Mouse (Mus musculus): ENCODE measurements around the gene Kalrn. TPM values are rescaled to one million over a fixed set of nuclear protein-coding genes. Genes with fewer than 3 reads are reported as not detected.

Gene Kalrn
- polyA plus RNA-seq, 2 experiments = 8.8 to 11.7 TPM

GRCm38 (mm10) chr16:34080818-34081217 lies 492.5 kb downstream of the Kalrn start:
- H3K4me2 ChIP-seq (replicated peaks; ENCODE audit: low read depth, low read length, severe bottlenecking) = no peak overlapping the region
- 22% methylated on average over 6 of the region's 6 CpGs for WGBS
- no peaks in the 10 kb centered on the region for H3K9me3 ChIP-seq (ENCODE audit: control insufficient read depth, low read length)
- no peak for ATAC-seq (ENCODE audit: low FRiP score, low read depth)
- H3K4me1 ChIP-seq (ENCODE audit: control insufficient read depth, insufficient read depth, low read length) = peaks cover 29% of the 10 kb centered on the region
- TF ChIP-seq POLR2A (IDR thresholded peaks at IDR 0.05; ENCODE audit: borderline replicate concordance, extremely low read depth, insufficient read depth, insufficient read length) = no peak
- H3K27ac ChIP-seq (replicated peaks; ENCODE audit: low read depth, low read length) = no peak overlapping the region
- no peak overlapping the region for H3K4me3 ChIP-seq (replicated peaks; ENCODE audit: low read length)
- no peaks in the 10 kb centered on the region for H3K27me3 ChIP-seq (ENCODE audit: control insufficient read depth, insufficient read depth, low read length)
- no peak for DNase-seq (ENCODE audit: low spot score)
- H3K9ac ChIP-seq (ENCODE audit: low read depth, low read length, severe bottlenecking) = no peak overlapping the region; the same call in 1 of the 2 replicates
- no peaks in the 10 kb centered on the region for H3K36me3 ChIP-seq (ENCODE audit: control insufficient read depth, insufficient read depth, low read length)

GRCm38 (mm10) chr16:34079511-34079910 lies 493.8 kb downstream of the Kalrn start:
- ATAC-seq (ENCODE audit: low FRiP score, low read depth) (no peak), DNase-seq (ENCODE audit: low spot score) (no peak)
- H3K4me1 ChIP-seq (ENCODE audit: control insufficient read depth, insufficient read depth, low read length) = peaks cover 29% of the 10 kb centered on the region
- H3K36me3 ChIP-seq (ENCODE audit: control insufficient read depth, insufficient read depth, low read length) = no peaks in the 10 kb centered on the region
- no peaks in the 10 kb centered on the region for H3K27me3 ChIP-seq (ENCODE audit: control insufficient read depth, insufficient read depth, low read length)
- H3K27ac ChIP-seq (replicated peaks; ENCODE audit: low read depth, low read length) = no peak overlapping the region
- no peak overlapping the region for H3K4me2 ChIP-seq (replicated peaks; ENCODE audit: low read depth, low read length, severe bottlenecking)
- no peaks in the 10 kb centered on the region for H3K9me3 ChIP-seq (ENCODE audit: control insufficient read depth, low read length)
- H3K9ac ChIP-seq (ENCODE audit: low read depth, low read length, severe bottlenecking) = no peak overlapping the region
- 44% methylated on average over 4 of the region's 4 CpGs for WGBS
- no peak for TF ChIP-seq POLR2A (IDR thresholded peaks at IDR 0.05; ENCODE audit: borderline replicate concordance, extremely low read depth, insufficient read depth, insufficient read length)
- H3K4me3 ChIP-seq (replicated peaks; ENCODE audit: low read length) = no peak overlapping the region

GRCm38 (mm10) chr16:34078732-34079131 lies 494.6 kb downstream of the Kalrn start:
- DNase-seq (ENCODE audit: low spot score) (peak; percentile 65), ATAC-seq (ENCODE audit: low FRiP score, low read depth) (no peak)

GRCm38 (mm10) chr16:34076101-34076500 lies 497.2 kb downstream of the Kalrn start:
- no peak for ATAC-seq (ENCODE audit: low FRiP score, low read depth)
- TF ChIP-seq POLR2A (IDR thresholded peaks at IDR 0.05; ENCODE audit: borderline replicate concordance, extremely low read depth, insufficient read depth, insufficient read length) = no peak
- no peak overlapping the region for H3K27ac ChIP-seq (replicated peaks; ENCODE audit: low read depth, low read length)
- H3K4me1 ChIP-seq (ENCODE audit: control insufficient read depth, insufficient read depth, low read length) = peaks cover 13% of the 10 kb centered on the region
- H3K9ac ChIP-seq (ENCODE audit: low read depth, low read length, severe bottlenecking) = no peak overlapping the region
- H3K4me2 ChIP-seq (replicated peaks; ENCODE audit: low read depth, low read length, severe bottlenecking) = no peak overlapping the region
- no peak overlapping the region for H3K4me3 ChIP-seq (replicated peaks; ENCODE audit: low read length)
- H3K27me3 ChIP-seq (ENCODE audit: control insufficient read depth, insufficient read depth, low read length) = no peaks in the 10 kb centered on the region
- 79% methylated on average over 3 of the region's 3 CpGs for WGBS
- no peak for DNase-seq (ENCODE audit: low spot score)
- no peaks in the 10 kb centered on the region for H3K36me3 ChIP-seq (ENCODE audit: control insufficient read depth, insufficient read depth, low read length)
- no peaks in the 10 kb centered on the region for H3K9me3 ChIP-seq (ENCODE audit: control insufficient read depth, low read length)

More at GRCm38 (mm10) chr16:34078732-34079131, 494.6 kb downstream of the Kalrn start:
- Histone ChIP-seq H3K4me3 (replicated peaks; ENCODE audit: low read length) (no peak overlapping the region), H3K36me3 (ENCODE audit: control insufficient read depth, insufficient read depth, low read length) (no peaks in the 10 kb centered on the region), H3K9me3 (ENCODE audit: control insufficient read depth, low read length) (no peaks in the 10 kb centered on the region), H3K4me1 (ENCODE audit: control insufficient read depth, insufficient read depth, low read length) (peaks cover 29% of the 10 kb centered on the region), H3K9ac (ENCODE audit: low read depth, low read length, severe bottlenecking) (no peak overlapping the region), H3K27ac (replicated peaks; ENCODE audit: low read depth, low read length) (no peak overlapping the region), H3K4me2 (replicated peaks; ENCODE audit: low read depth, low read length, severe bottlenecking) (no peak overlapping the region), H3K27me3 (ENCODE audit: control insufficient read depth, insufficient read depth, low read length) (no peaks in the 10 kb centered on the region)
- WGBS = 53% methylated on average over 2 of the region's 2 CpGs
- TF ChIP-seq POLR2A (IDR thresholded peaks at IDR 0.05; ENCODE audit: borderline replicate concordance, extremely low read depth, insufficient read depth, insufficient read length) = no peak

GRCm38 (mm10) chr16:34073930-34074329 lies 499.4 kb downstream of the Kalrn start:
- H3K9me3 ChIP-seq (ENCODE audit: control insufficient read depth, low read length) = no peaks in the 10 kb centered on the region
- H3K9ac ChIP-seq (ENCODE audit: low read depth, low read length, severe bottlenecking) = no peak overlapping the region
- no peak overlapping the region for H3K27ac ChIP-seq (replicated peaks; ENCODE audit: low read depth, low read length)
- H3K4me3 ChIP-seq (replicated peaks; ENCODE audit: low read length) = no peak overlapping the region
- H3K36me3 ChIP-seq (ENCODE audit: control insufficient read depth, insufficient read depth, low read length) = no peaks in the 10 kb centered on the region
- ATAC-seq (ENCODE audit: low FRiP score, low read depth) = no peak
- TF ChIP-seq POLR2A (IDR thresholded peaks at IDR 0.05; ENCODE audit: borderline replicate concordance, extremely low read depth, insufficient read depth, insufficient read length) = no peak
- 0 out of 2 replicates have a peak, but pooled peaks cover 5% of the 10 kb centered on the region for H3K4me1 ChIP-seq (ENCODE audit: control insufficient read depth, insufficient read depth, low read length)
- H3K4me2 ChIP-seq (replicated peaks; ENCODE audit: low read depth, low read length, severe bottlenecking) = no peak overlapping the region
- no peaks in the 10 kb centered on the region for H3K27me3 ChIP-seq (ENCODE audit: control insufficient read depth, insufficient read depth, low read length)
- WGBS = 92% methylated on average over 4 of the region's 4 CpGs
- DNase-seq (ENCODE audit: low spot score) = no peak

- no peaks in the 10 kb centered on the region for H3K9me3 ChIP-seq (ENCODE audit: control insufficient read depth, low read length)
- no peak overlapping the region for H3K4me2 ChIP-seq (replicated peaks; ENCODE audit: low read depth, low read length, severe bottlenecking)
- 41% methylated on average over 3 of the region's 3 CpGs for WGBS
- ATAC-seq (ENCODE audit: low FRiP score, low read depth) (no peak), DNase-seq (ENCODE audit: low spot score) (no peak)
- H3K27ac ChIP-seq (replicated peaks; ENCODE audit: low read depth, low read length) = no peak overlapping the region
- H3K36me3 ChIP-seq (ENCODE audit: control insufficient read depth, insufficient read depth, low read length) = no peaks in the 10 kb centered on the region
- H3K4me1 ChIP-seq (ENCODE audit: control insufficient read depth, insufficient read depth, low read length) = peaks cover 7% of the 10 kb centered on the region; the same call in 1 of the 2 replicates
- H3K9ac ChIP-seq (ENCODE audit: low read depth, low read length, severe bottlenecking) = no peak overlapping the region
- H3K4me3 ChIP-seq (replicated peaks; ENCODE audit: low read length) = no peak overlapping the region
- no peaks in the 10 kb centered on the region for H3K27me3 ChIP-seq (ENCODE audit: control insufficient read depth, insufficient read depth, low read length)
- TF ChIP-seq POLR2A (IDR thresholded peaks at IDR 0.05; ENCODE audit: borderline replicate concordance, extremely low read depth, insufficient read depth, insufficient read length) = no peak
Measured at GRCm38 (mm10) chr16:34072136-34072535, 501.2 kb downstream of the Kalrn start.

Data from limb, embryonic 14.5 days (tissue).